Mouse (Mus musculus): ENCODE measurements around the gene Crp.

GRCm38 (mm10) chr1:172755151-172755550 lies 57.3 kb downstream of the Crp start:
- no peak for TF ChIP-seq CTCF (IDR thresholded peaks at IDR 0.05; ENCODE audit: low read depth)
- no peak for TF ChIP-seq EP300 (optimal IDR thresholded peaks at IDR 0.05)

Data from stomach, postnatal 0 days (tissue).